Mouse (Mus musculus): ENCODE measurements at regions not wholly inside any gene's neighbourhood (a gene's known extent, or its start where the extent isn't known, plus 50 kb on each side); places are given as distances from the start of the nearest gene placed in this dataset.

- no peak for DNase-seq
- intact Hi-C loops (cut with DNase I; ENCODE audit: low total_unique reads): no loop called here
These were observed 405.6 kb upstream of the Slc30a5 start for GRCm38 (mm10) chr13:101238860-101239259.

GRCm38 (mm10) chr13:101237035-101237434, 403.8 kb upstream of the Slc30a5 start:
- DNase-seq: no peak
- intact Hi-C loops (cut with DNase I; ENCODE audit: low total_unique reads): no loop called here

- no peak for DNase-seq
- intact Hi-C loops (cut with DNase I; ENCODE audit: low total_unique reads): no loop called here
These were observed 402.6 kb upstream of the Slc30a5 start for GRCm38 (mm10) chr13:101235846-101236245.

GRCm38 (mm10) chr13:101235110-101235509, 401.9 kb upstream of the Slc30a5 start:
- DNase-seq: no peak
- intact Hi-C loops (cut with DNase I; ENCODE audit: low total_unique reads): no loop called here

GRCm38 (mm10) chr13:101234550-101234949, 401.3 kb upstream of the Slc30a5 start:
- DNase-seq: no peak
- intact Hi-C loops (cut with DNase I; ENCODE audit: low total_unique reads): no loop called here

GRCm38 (mm10) chr13:101233843-101234281, 400.6 kb upstream of the Slc30a5 start:
- DNase-seq: no peak
- intact Hi-C loops (cut with DNase I; ENCODE audit: low total_unique reads): no loop called here

GRCm38 (mm10) chr13:101233181-101233842, 400.1 kb upstream of the Slc30a5 start:
- intact Hi-C loops (cut with DNase I; ENCODE audit: low total_unique reads): no loop called here

GRCm38 (mm10) chr13:101229861-101230260, 396.6 kb upstream of the Slc30a5 start:
- intact Hi-C loops (cut with DNase I; ENCODE audit: low total_unique reads): no loop called here
- DNase-seq: no peak

More at GRCm38 (mm10) chr13:101233181-101233842, 400.1 kb upstream of the Slc30a5 start:
- peak; percentile 24 for DNase-seq

GRCm38 (mm10) chr13:101225366-101225765, 392.1 kb upstream of the Slc30a5 start:
- DNase-seq: no peak
- intact Hi-C loops (cut with DNase I; ENCODE audit: low total_unique reads): no loop called here

GRCm38 (mm10) chr13:101221331-101222043, 388.3 kb upstream of the Slc30a5 start:
- intact Hi-C loops (cut with DNase I; ENCODE audit: low total_unique reads): no loop called here

GRCm38 (mm10) chr13:101219568-101219967, 386.3 kb upstream of the Slc30a5 start:
- no peak for DNase-seq
- intact Hi-C loops (cut with DNase I; ENCODE audit: low total_unique reads): no loop called here

More at GRCm38 (mm10) chr13:101221331-101222043, 388.3 kb upstream of the Slc30a5 start:
- no peak for DNase-seq

- intact Hi-C loops (cut with DNase I; ENCODE audit: low total_unique reads): no loop called here
- DNase-seq: no peak
These were observed 383.8 kb upstream of the Slc30a5 start for GRCm38 (mm10) chr13:101216897-101217480.

GRCm38 (mm10) chr13:101216421-101216820, 383.2 kb upstream of the Slc30a5 start:
- no peak for DNase-seq
- intact Hi-C loops (cut with DNase I; ENCODE audit: low total_unique reads): no loop called here

- intact Hi-C loops (cut with DNase I; ENCODE audit: low total_unique reads): no loop called here
These were observed 382.6 kb upstream of the Slc30a5 start for GRCm38 (mm10) chr13:101215792-101216221.

GRCm38 (mm10) chr13:101215131-101215641, 382.0 kb upstream of the Slc30a5 start:
- intact Hi-C loops (cut with DNase I; ENCODE audit: low total_unique reads): no loop called here
- no peak for DNase-seq

More at GRCm38 (mm10) chr13:101215792-101216221, 382.6 kb upstream of the Slc30a5 start:
- DNase-seq: peak; percentile 31

GRCm38 (mm10) chr13:101214094-101214493, 380.9 kb upstream of the Slc30a5 start:
- DNase-seq: no peak
- intact Hi-C loops (cut with DNase I; ENCODE audit: low total_unique reads): no loop called here

GRCm38 (mm10) chr13:101213121-101213916, 380.1 kb upstream of the Slc30a5 start:
- no peak for DNase-seq
- intact Hi-C loops (cut with DNase I; ENCODE audit: low total_unique reads): no loop called here

- intact Hi-C loops (cut with DNase I; ENCODE audit: low total_unique reads): no loop called here
- DNase-seq: no peak
These were observed 379.2 kb upstream of the Slc30a5 start for GRCm38 (mm10) chr13:101212341-101212895.

GRCm38 (mm10) chr13:101208788-101209187, 375.6 kb upstream of the Slc30a5 start:
- no peak for DNase-seq
- intact Hi-C loops (cut with DNase I; ENCODE audit: low total_unique reads): loop anchor here (10.0 kb wide), 1 partner anchor 66 kb away; no protein-coding TSS in a partner anchor

Measured in gastrocnemius, postnatal 14 days (tissue).